ENCODE assay signal across 26 mouse cellular contexts in genomic region chr11:71480094-71480493, GRCm38 (mm10).
DNase-seq lines count a peak whose midpoint lies in the region; ATAC-seq and TF ChIP-seq lines count a peak whose summit lies in the region.
"Had no signal": no experiment of that assay in that cellular context is flagged by ENCODE, and none has a peak within 500 bp of the region (broad histone marks: within the 10 kb centered on the region; RNA-seq: fewer than 3 reads in every experiment).

No protein-coding gene starts in this region.

- H3K4me1 ChIP-seq in hindbrain, postnatal 0 days (ENCODE audit: insufficient read depth, low read length): no peaks in the 10 kb centered on the region
- H3K4me1 ChIP-seq in hindbrain, embryonic 14.5 days (replicated peaks; ENCODE audit: control insufficient read depth, insufficient read depth, low read length): no peaks in the 10 kb centered on the region
- H3K4me1 ChIP-seq in lung, embryonic 14.5 days (ENCODE audit: insufficient read depth): no peaks in the 10 kb centered on the region
- H3K4me1 ChIP-seq: embryonic facial prominence, embryonic 10.5 days; hindbrain, embryonic 10.5 days; limb, embryonic 12.5 days; liver, embryonic 12.5 days; lung, embryonic 15.5 days; stomach, embryonic 15.5 days had no signal

- H3K9me3 ChIP-seq in hindbrain, postnatal 0 days (ENCODE audit: low read length): no peaks in the 10 kb centered on the region
- no peaks in the 10 kb centered on the region for H3K9me3 ChIP-seq in hindbrain, embryonic 14.5 days (ENCODE audit: control insufficient read depth, low read length)
- H3K9me3 ChIP-seq in lung, embryonic 14.5 days (ENCODE audit: low read depth, low read length): no peaks in the 10 kb centered on the region
- H3K9me3 ChIP-seq: embryonic facial prominence, embryonic 10.5 days; hindbrain, embryonic 10.5 days; limb, embryonic 12.5 days; liver, embryonic 12.5 days; lung, embryonic 15.5 days; stomach, embryonic 15.5 days had no signal

- H3K36me3 ChIP-seq in hindbrain, postnatal 0 days (ENCODE audit: insufficient read depth, low read length): no peaks in the 10 kb centered on the region
- no peaks in the 10 kb centered on the region for H3K36me3 ChIP-seq in hindbrain, embryonic 14.5 days (replicated peaks; ENCODE audit: control insufficient read depth, insufficient read depth)
- H3K36me3 ChIP-seq in lung, embryonic 14.5 days (ENCODE audit: insufficient read depth): no peaks in the 10 kb centered on the region
- H3K36me3 ChIP-seq: embryonic facial prominence, embryonic 10.5 days; hindbrain, embryonic 10.5 days; limb, embryonic 12.5 days; liver, embryonic 12.5 days; lung, embryonic 15.5 days; stomach, embryonic 15.5 days had no signal

- no peak overlapping the region for H3K4me3 ChIP-seq in hindbrain, postnatal 0 days (ENCODE audit: low read length)
- no peak overlapping the region for H3K4me3 ChIP-seq in hindbrain, embryonic 14.5 days (replicated peaks; ENCODE audit: low read length)
- no peak overlapping the region for H3K4me3 ChIP-seq in lung, embryonic 14.5 days (ENCODE audit: low read depth, low read length)
- H3K4me3 ChIP-seq: embryonic facial prominence, embryonic 10.5 days; hindbrain, embryonic 10.5 days; limb, embryonic 12.5 days; liver, embryonic 12.5 days; lung, embryonic 15.5 days; stomach, embryonic 15.5 days had no signal

- no peak overlapping the region for H3K4me2 ChIP-seq in hindbrain, postnatal 0 days (ENCODE audit: low read depth, low read length)
- H3K4me2 ChIP-seq in hindbrain, embryonic 14.5 days (replicated peaks): no peak overlapping the region
- no peak overlapping the region for H3K4me2 ChIP-seq in lung, embryonic 14.5 days
- H3K4me2 ChIP-seq: limb, embryonic 12.5 days; liver, embryonic 12.5 days; lung, embryonic 15.5 days; stomach, embryonic 15.5 days had no signal

- WGBS in hindbrain, postnatal 0 days: 72% methylated on average over 3 of the region's 3 CpGs
- 82% methylated on average over 3 of the region's 3 CpGs for WGBS in hindbrain, embryonic 14.5 days
- WGBS in lung, embryonic 14.5 days: 61% methylated on average over 3 of the region's 3 CpGs

- H3K9ac ChIP-seq in hindbrain, postnatal 0 days (replicated peaks; ENCODE audit: low read length): no peak overlapping the region
- H3K9ac ChIP-seq in hindbrain, embryonic 14.5 days: no peak overlapping the region
- H3K9ac ChIP-seq in lung, embryonic 14.5 days: no peak overlapping the region
- H3K9ac ChIP-seq: limb, embryonic 12.5 days; liver, embryonic 12.5 days; lung, embryonic 15.5 days; stomach, embryonic 15.5 days had no signal

- no peak overlapping the region for H3K27ac ChIP-seq in hindbrain, postnatal 0 days
- no peak overlapping the region for H3K27ac ChIP-seq in hindbrain, embryonic 14.5 days
- H3K27ac ChIP-seq in lung, embryonic 14.5 days (ENCODE audit: low read depth): no peak overlapping the region
- H3K27ac ChIP-seq: embryonic facial prominence, embryonic 10.5 days; hindbrain, embryonic 10.5 days; limb, embryonic 12.5 days; liver, embryonic 12.5 days; lung, embryonic 15.5 days; macrophage; stomach, embryonic 15.5 days had no signal

- TF ChIP-seq CTCF in hindbrain, postnatal 0 days (IDR thresholded peaks at IDR 0.05; ENCODE audit: low read depth): peak; percentile 42
- TF ChIP-seq CTCF in lung, embryonic 14.5 days (IDR thresholded peaks at IDR 0.05; ENCODE audit: low read depth): peak; percentile 11; the same call in 1 of the 2 replicates

- no peaks in the 10 kb centered on the region for H3K27me3 ChIP-seq in hindbrain, postnatal 0 days (ENCODE audit: insufficient read depth, low read length)
- no peaks in the 10 kb centered on the region for H3K27me3 ChIP-seq in hindbrain, embryonic 14.5 days (ENCODE audit: control insufficient read depth, insufficient read depth, low read length)
- no peaks in the 10 kb centered on the region for H3K27me3 ChIP-seq in lung, embryonic 14.5 days (ENCODE audit: insufficient read depth, low read length)
- H3K27me3 ChIP-seq: limb, embryonic 12.5 days; liver, embryonic 12.5 days; lung, embryonic 15.5 days; stomach, embryonic 15.5 days had no signal

- ATAC-seq in hindbrain, postnatal 0 days: no peak
- ATAC-seq in hindbrain, embryonic 14.5 days (ENCODE audit: low FRiP score): no peak
- no peak for ATAC-seq in lung, embryonic 14.5 days (ENCODE audit: insufficient read depth)
- ATAC-seq: CD4-positive, CD25-positive, alpha-beta regulatory T cell, adult 4 months; forebrain, embryonic 16.5 days; liver, embryonic 12.5 days; midbrain, embryonic 16.5 days had no signal

- DNase-seq in cerebellum, postnatal 14 days: peak; percentile 12 to 18
- no peak for DNase-seq in cerebellum, postnatal 25 days
- no peak for DNase-seq in hindbrain, postnatal 0 days (ENCODE audit: low spot score)
- DNase-seq in hindbrain, embryonic 14.5 days (ENCODE audit: low spot score): no peak
- no peak for DNase-seq in lung, embryonic 14.5 days
- DNase-seq in lung, adult 18-20 months: no peak
- no peak for DNase-seq in B cell, adult 2 months
- DNase-seq: adrenal gland, postnatal 36 days; cerebellum, adult 11-12 months; cerebellum, postnatal 36 days; gastrocnemius, postnatal 36 days; heart, postnatal 10 days; kidney, adult 18-20 months; kidney, postnatal 10 days; thymus, adult 18-20 months; thymus, postnatal 36 days had no signal

Comparison
In these comparisons a context has a peak if more than half of its experiments do, and no peak if none do; other contexts are left out.
1. DNase-seq: peak in cerebellum, postnatal 14 days (2 of 2); none in cerebellum, postnatal 25 days (0 of 2), hindbrain, postnatal 0 days (single experiment), hindbrain, embryonic 14.5 days (single experiment), lung, embryonic 14.5 days (single experiment), lung, adult 18-20 months (0 of 2) and B cell, adult 2 months (0 of 2).